Mouse (Mus musculus) megakaryocyte, adult 5-6 weeks (primary cell): ENCODE results near the gene Zfp329. TPM values are rescaled to one million over a fixed set of nuclear protein-coding genes. Genes with fewer than 3 reads are reported as not detected.

Source experiments
- total RNA-seq, 2 experiments: library from RNA; stranded (forward) in 1 of 2; stranded (reverse) in 1 of 2; fragments of 153-499, 151-499 nt in 1 of 2; fragments of 221-1000, 200-1000 nt in 1 of 2; gene quantifications; 2 replicates each; pipeline versions ENCODE4 v1.2.3 to v1.2.4; 2015 to 2017

Gene Zfp329
- total RNA-seq, 2 experiments from 2014 or later, result 5.8 to 8.6 TPM

Other genes with a start within 250 kb of the Zfp329 start
- 0.04 TPM in 1 of 2 replicates, not detected in the other for gene Vmn2r53, start 210.1 kb downstream of the Zfp329 start, total RNA-seq (2015)
- not detected in 2 replicates for gene Vmn2r53, start 210.1 kb downstream of the Zfp329 start, total RNA-seq (2017)
- not detected in 2 replicates for gene Vmn2r54, start 178.5 kb downstream of the Zfp329 start, total RNA-seq (2015)
- gene Vmn2r54, start 178.5 kb downstream of the Zfp329 start, total RNA-seq (2017), result not detected in 2 replicates
- gene Vmn2r55, start 133.9 kb downstream of the Zfp329 start, total RNA-seq (2015), result not detected in 2 replicates
- gene Vmn2r55, start 133.9 kb downstream of the Zfp329 start, total RNA-seq (2017), result not detected in 2 replicates
- not detected in 2 replicates for gene Vmn2r56, start 83.9 kb downstream of the Zfp329 start, total RNA-seq (2015)
- gene Vmn2r56, start 83.9 kb downstream of the Zfp329 start, total RNA-seq (2017), result not detected in 2 replicates
- gene Zscan18, start 15.2 kb downstream of the Zfp329 start, total RNA-seq (2015), result 0.27 TPM in 1 of 2 replicates, not detected in the other
- 0.04 and 0.12 TPM in 2 replicates for gene Zscan18, start 15.2 kb downstream of the Zfp329 start, total RNA-seq (2017)
- 24.6 and 25.9 TPM in 2 replicates for gene Zfp110, start 15.9 kb upstream of the Zfp329 start, total RNA-seq (2015)
- 33.6 and 38.8 TPM in 2 replicates for gene Zfp110, start 15.9 kb upstream of the Zfp329 start, total RNA-seq (2017)
- gene Zfp128, start 62.3 kb upstream of the Zfp329 start, total RNA-seq (2015), result 3.5 and 4.8 TPM in 2 replicates
- gene Zfp128, start 62.3 kb upstream of the Zfp329 start, total RNA-seq (2017), result 3.6 and 5.2 TPM in 2 replicates
- gene Zscan22, start 79.0 kb upstream of the Zfp329 start, total RNA-seq (2015), result 6.6 and 7.5 TPM in 2 replicates
- 3.1 and 3.3 TPM in 2 replicates for gene Zscan22, start 79.0 kb upstream of the Zfp329 start, total RNA-seq (2017)
- gene Rps5, start 103.4 kb upstream of the Zfp329 start, total RNA-seq (2015), result 1,879 and 1,910 TPM in 2 replicates
- gene Rps5, start 103.4 kb upstream of the Zfp329 start, total RNA-seq (2017), result 1,118 and 1,375 TPM in 2 replicates
- 0.07 and 0.14 TPM in 2 replicates for gene Rnf225, start 108.6 kb upstream of the Zfp329 start, total RNA-seq (2015)
- gene Rnf225, start 108.6 kb upstream of the Zfp329 start, total RNA-seq (2017), result 0.04 and 0.15 TPM in 2 replicates
- 2.3 and 2.4 TPM in 2 replicates for gene Zfp324, start 147.0 kb upstream of the Zfp329 start, total RNA-seq (2015)
- gene Zfp324, start 147.0 kb upstream of the Zfp329 start, total RNA-seq (2017), result 4.7 and 5.1 TPM in 2 replicates
- gene Zfp446, start 159.0 kb upstream of the Zfp329 start, total RNA-seq (2015), result 1.7 and 1.8 TPM in 2 replicates
- 0.92 and 2.2 TPM in 2 replicates for gene Zfp446, start 159.0 kb upstream of the Zfp329 start, total RNA-seq (2017)
- gene Slc27a5, start 179.3 kb upstream of the Zfp329 start, total RNA-seq (2015), result not detected in 2 replicates
- not detected in 2 replicates for gene Slc27a5, start 179.3 kb upstream of the Zfp329 start, total RNA-seq (2017)
- 137 and 186 TPM in 2 replicates for gene Trim28, start 180.3 kb upstream of the Zfp329 start, total RNA-seq (2015)
- gene Trim28, start 180.3 kb upstream of the Zfp329 start, total RNA-seq (2017), result 207 and 222 TPM in 2 replicates
- gene Zbtb45, start 191.2 kb upstream of the Zfp329 start, total RNA-seq (2015), result 7.4 and 11.0 TPM in 2 replicates
- 6.6 and 9.5 TPM in 2 replicates for gene Zbtb45, start 191.2 kb upstream of the Zfp329 start, total RNA-seq (2017)
- 239 and 269 TPM in 2 replicates for gene Chmp2a, start 215.9 kb upstream of the Zfp329 start, total RNA-seq (2015)
- 272 and 348 TPM in 2 replicates for gene Chmp2a, start 215.9 kb upstream of the Zfp329 start, total RNA-seq (2017)
- gene Ube2m, start 219.4 kb upstream of the Zfp329 start, total RNA-seq (2015), result 92.1 and 97.9 TPM in 2 replicates
- gene Ube2m, start 219.4 kb upstream of the Zfp329 start, total RNA-seq (2017), result 86.1 and 101 TPM in 2 replicates
- gene Mzf1, start 235.9 kb upstream of the Zfp329 start, total RNA-seq (2015), result 0.16 and 0.52 TPM in 2 replicates
- 0.29 and 0.45 TPM in 2 replicates for gene Mzf1, start 235.9 kb upstream of the Zfp329 start, total RNA-seq (2017)